Mouse (Mus musculus): ENCODE results near the gene Amhr2. TPM values are rescaled to one million over a fixed set of nuclear protein-coding genes. Genes with fewer than 3 reads are reported as not detected.
A peak's percentile ranks its signal among the peaks of the same experiment; 100 is the strongest.

The Amhr2 gene
- total RNA-seq, 2 experiments from 2014 or later: not detected

DNA sequence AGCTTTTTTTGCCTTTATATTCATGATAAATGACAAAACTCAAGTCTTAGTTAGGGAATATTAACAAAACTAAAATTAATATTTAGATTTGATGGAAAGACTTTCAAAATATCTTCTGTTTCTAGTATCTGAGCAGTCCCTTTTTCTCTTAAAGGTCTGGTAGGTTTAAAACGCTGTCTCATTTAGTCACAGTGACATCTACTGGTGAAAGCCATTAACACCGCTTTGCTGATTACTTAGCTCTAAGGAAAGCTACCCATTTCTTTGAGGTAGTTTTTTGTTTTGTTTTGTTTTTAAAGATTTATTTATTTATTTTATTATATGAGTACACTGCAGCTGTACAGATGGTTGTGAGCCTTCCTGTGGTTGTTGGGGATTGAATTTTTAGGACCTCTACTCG is 23.7 kb upstream of the Amhr2 start:
- peak; percentile 80 for ATAC-seq (replicated peaks; ENCODE audit: low FRiP score, low TSS enrichment, poor library complexity, severe bottlenecking)

DNA sequence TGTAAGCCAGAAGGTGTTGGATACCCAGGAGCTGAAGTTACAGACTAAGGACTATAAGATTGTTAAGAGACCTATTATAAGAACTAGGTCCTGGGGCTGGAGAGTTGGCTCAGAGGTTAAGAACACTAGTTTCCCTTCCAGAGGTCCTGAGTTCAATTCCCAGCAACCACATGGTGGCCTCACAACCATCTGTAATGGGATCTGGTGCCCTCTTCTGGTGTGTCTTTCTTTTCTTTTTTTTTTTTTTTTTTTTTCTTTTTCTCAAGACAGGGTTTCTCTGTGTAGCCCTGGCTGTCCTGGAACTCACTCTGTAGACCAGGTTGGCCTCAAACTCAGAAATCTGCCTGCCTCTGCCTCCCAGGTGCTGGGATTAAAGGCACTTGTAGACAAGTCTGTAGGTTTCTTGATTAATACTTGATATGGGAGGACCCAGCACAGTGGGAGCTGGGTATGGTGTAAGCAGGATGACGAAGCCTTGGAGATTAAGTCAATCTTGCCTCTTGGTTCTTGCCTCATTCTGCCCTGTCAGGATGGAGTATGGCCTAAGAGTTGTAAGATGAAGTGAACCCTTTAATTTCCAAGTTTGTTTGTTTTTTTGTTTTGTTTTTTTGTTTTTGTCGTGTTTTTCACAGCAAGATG is 21.4 kb upstream of the Amhr2 start:
- no peak for ATAC-seq (replicated peaks; ENCODE audit: low FRiP score, low TSS enrichment, poor library complexity, severe bottlenecking)

- ATAC-seq (replicated peaks; ENCODE audit: low FRiP score, low TSS enrichment, poor library complexity, severe bottlenecking): no peak
These were observed 20.5 kb upstream of the Amhr2 start for GRCm38 (mm10) chr15:102424657-102425056.

DNA sequence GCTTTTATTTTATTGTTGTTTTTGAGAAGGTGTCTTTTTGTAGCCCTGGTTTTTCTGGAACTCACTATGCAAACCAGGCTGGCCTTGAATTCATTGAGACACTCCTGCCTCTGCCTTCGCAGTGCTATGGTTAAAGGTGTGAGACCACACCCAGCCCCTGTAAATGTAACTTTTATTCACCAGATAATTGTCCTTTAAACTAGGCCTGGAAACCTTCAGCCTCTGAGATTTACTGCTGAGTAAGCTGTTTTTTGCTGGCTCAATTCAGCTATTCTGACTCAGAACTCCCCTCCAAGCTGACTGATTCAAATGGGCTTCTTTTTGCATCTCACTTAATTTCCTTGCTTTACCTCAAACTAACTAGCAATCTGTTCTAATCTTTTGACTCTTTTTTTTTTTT is 18.2 kb upstream of the Amhr2 start:
- no peak for ATAC-seq (replicated peaks; ENCODE audit: low FRiP score, low TSS enrichment, poor library complexity, severe bottlenecking)

- ATAC-seq (replicated peaks; ENCODE audit: low FRiP score, low TSS enrichment, poor library complexity, severe bottlenecking): no peak
These were observed 13.1 kb upstream of the Amhr2 start for GRCm38 (mm10) chr15:102432046-102432445.

- no peak for ATAC-seq (replicated peaks; ENCODE audit: low FRiP score, low TSS enrichment, poor library complexity, severe bottlenecking)
These were observed 12.0 kb upstream of the Amhr2 start for GRCm38 (mm10) chr15:102433173-102433572.

DNA sequence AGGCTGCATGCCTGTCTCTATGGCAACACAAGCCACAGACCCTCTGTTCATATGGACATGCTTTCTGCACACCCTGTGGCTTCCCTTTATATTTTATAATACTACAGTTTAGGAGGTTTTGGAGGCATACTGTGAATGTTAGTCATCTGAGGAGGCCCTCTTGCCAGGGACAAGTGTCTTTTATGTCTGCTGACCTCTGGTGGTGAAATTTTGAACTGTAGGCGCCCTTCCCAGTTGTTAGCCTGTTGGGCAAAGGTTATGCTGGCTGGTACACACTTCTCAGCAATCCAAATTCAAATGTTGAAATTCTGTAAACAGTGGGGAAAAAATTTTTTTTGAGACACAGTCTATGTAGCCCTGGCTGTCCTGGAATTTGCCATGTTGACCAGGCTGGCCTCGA is 2.7 kb upstream of the Amhr2 start:
- ATAC-seq (replicated peaks; ENCODE audit: low FRiP score, low TSS enrichment, poor library complexity, severe bottlenecking): peak; percentile 70

- no peak for ATAC-seq (replicated peaks; ENCODE audit: low FRiP score, low TSS enrichment, poor library complexity, severe bottlenecking)
These were observed 1.3 kb downstream of the Amhr2 start for GRCm38 (mm10) chr15:102446448-102446847.

- ATAC-seq (replicated peaks; ENCODE audit: low FRiP score, low TSS enrichment, poor library complexity, severe bottlenecking): no peak
These were observed 4.2 kb downstream of the Amhr2 start for GRCm38 (mm10) chr15:102449366-102449765.

- no peak for ATAC-seq (replicated peaks; ENCODE audit: low FRiP score, low TSS enrichment, poor library complexity, severe bottlenecking)
These were observed 5.8 kb downstream of the Amhr2 start for GRCm38 (mm10) chr15:102450928-102451327.

DNA sequence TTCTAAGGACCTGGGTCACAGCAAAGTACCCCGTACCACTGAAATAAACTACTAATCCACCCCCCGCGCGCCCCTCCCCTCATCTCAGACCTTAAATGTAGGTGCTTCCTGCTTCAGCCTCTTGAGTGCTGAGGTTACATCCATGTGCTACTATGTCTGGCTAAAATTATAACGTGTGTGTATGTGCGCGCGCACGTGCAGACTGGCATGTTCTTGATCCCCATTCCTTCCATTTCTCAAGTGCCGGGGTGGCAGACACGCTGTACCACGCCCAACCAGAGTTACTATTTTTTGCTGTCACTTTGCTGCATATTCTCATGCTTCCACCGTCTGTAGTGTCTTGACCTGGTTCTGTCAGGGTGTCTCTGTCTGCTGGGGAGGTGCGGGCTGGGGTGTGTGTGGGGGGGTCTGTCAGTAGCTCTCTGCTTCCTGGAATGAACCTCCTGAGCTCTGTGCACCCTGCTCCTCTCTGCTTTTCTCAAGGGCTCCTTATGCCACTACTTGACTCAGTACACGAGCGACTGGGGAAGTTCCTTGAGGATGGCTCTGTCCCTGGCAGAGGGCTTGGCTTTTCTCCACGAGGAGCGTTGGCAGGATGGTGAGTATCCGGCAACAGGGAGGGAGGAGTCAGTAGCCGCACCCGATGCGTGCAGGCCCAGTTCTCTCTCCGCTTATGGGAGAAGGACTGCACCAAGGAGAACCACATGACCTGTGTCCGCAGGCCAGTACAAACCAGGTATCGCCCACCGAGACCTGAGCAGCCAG is 6.7 kb downstream of the Amhr2 start:
- ATAC-seq (replicated peaks; ENCODE audit: low FRiP score, low TSS enrichment, poor library complexity, severe bottlenecking): no peak

GRCm38 (mm10) chr15:102455993-102456392 is 10.8 kb downstream of the Amhr2 start:
- ATAC-seq (replicated peaks; ENCODE audit: low FRiP score, low TSS enrichment, poor library complexity, severe bottlenecking): peak; percentile 33; the same call in 1 of the 2 replicates

- peak; percentile 62 for ATAC-seq (replicated peaks; ENCODE audit: low FRiP score, low TSS enrichment, poor library complexity, severe bottlenecking)
These were observed 13.0 kb downstream of the Amhr2 start for GRCm38 (mm10) chr15:102458050-102458736.

DNA sequence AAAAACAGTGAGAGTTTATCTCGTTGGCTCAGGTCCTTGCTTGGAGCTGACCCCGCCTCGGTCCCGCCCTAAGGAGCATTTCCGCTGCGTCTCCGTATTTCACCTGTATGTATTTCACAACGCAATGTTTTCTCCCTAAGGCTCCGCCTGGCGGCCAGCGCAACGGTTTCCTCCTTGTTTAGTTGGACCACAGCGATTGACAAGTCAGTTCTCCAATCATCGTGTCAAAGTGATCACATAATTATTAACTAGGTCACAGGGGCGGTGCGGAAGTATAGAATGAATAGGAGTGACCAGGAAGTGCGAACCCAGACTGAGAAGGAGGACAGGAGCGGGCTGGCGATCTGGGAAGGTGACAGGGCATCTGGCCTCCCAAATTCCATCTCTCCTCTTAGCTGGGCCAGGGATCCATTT is 13.7 kb downstream of the Amhr2 start, which contains the start of gene Prr13:
Prr13 (plus strand) TSS at position 125 of the 414 bp plus-strand sequence.
- peak; percentile 89 for ATAC-seq (replicated peaks; ENCODE audit: low FRiP score, low TSS enrichment, poor library complexity, severe bottlenecking)

GRCm38 (mm10) chr15:102459381-102459780 is 14.2 kb downstream of the Amhr2 start:
- ATAC-seq (replicated peaks; ENCODE audit: low FRiP score, low TSS enrichment, poor library complexity, severe bottlenecking): no peak

DNA sequence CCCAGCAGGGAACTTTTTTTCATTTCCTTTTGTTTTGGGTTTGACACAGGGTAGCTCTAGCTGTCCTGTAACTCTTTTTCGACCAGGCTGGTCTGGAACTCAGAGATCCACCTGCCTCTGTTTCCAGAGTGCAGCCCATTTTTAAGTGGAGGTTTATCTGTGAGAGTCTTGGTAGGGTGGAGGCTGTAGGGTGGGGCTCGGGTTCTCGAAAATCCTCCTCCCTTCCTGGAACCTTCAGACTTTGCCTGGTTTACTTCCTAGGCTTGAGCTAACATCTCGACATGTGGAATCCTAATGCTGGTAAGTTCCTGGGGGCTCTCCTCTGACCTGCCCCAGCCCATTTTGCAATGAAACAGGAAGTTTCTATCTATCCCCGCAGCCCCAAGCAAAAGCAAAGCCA is 14.7 kb downstream of the Amhr2 start:
- ATAC-seq (replicated peaks; ENCODE audit: low FRiP score, low TSS enrichment, poor library complexity, severe bottlenecking): no peak

DNA sequence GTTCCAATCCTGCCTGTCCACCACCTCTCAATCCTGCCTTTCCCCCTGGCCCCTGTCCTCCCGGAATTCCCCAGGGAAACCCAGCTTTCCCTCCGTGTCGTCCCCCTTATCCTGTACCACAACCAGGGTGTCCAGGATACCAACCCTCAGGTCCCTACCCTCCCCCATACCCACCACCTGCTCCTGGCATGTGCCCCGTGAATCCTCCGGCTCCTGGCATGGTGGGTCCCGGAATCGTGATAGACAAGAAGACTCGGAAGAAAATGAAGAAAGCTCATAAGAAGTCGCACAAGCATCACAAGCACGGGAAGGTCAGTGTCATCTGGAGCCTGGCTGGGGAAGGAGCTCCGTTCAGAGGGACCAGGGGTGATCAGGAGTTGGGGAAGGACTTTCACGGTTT is 15.2 kb downstream of the Amhr2 start:
- no peak for ATAC-seq (replicated peaks; ENCODE audit: low FRiP score, low TSS enrichment, poor library complexity, severe bottlenecking)

DNA sequence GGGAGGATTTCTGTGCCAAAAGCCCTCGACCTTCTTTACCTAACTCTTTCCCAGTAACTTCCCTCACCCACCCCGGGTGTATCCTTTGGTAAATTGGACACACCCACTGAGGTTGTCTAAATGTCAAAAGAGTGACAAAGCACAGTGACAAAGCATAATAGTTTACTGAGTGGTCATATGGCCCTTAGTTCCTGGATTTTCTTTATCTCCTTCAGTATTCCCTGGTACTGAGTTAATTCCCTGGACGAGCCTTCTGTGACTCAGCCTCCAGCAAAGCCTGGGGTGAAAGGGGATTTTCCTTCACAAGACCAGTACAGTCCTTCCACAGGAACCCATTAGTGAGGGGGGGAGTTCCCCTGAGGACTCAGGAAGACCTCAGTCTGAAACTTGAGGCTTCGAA is 15.8 kb downstream of the Amhr2 start:
- ATAC-seq (replicated peaks; ENCODE audit: low FRiP score, low TSS enrichment, poor library complexity, severe bottlenecking): no peak

GRCm38 (mm10) chr15:102461430-102462075 is 16.4 kb downstream of the Amhr2 start:
- ATAC-seq (replicated peaks; ENCODE audit: low FRiP score, low TSS enrichment, poor library complexity, severe bottlenecking): no peak

- ATAC-seq (replicated peaks; ENCODE audit: low FRiP score, low TSS enrichment, poor library complexity, severe bottlenecking): 0 out of 2 replicates have a peak, but pooled peaks have one; percentile 35
These were observed 18.5 kb downstream of the Amhr2 start for GRCm38 (mm10) chr15:102463666-102464065.

All from megakaryocyte-erythroid progenitor cell, adult 5-6 weeks (primary cell).